Mouse (Mus musculus) intestine, embryonic 15.5 days (tissue): ENCODE measurements around the gene Nr4a1. TPM values are rescaled to one million over a fixed set of nuclear protein-coding genes. Genes with fewer than 3 reads are reported as not detected.
A peak's percentile ranks its signal among the peaks of the same experiment; 100 is the strongest.

ENCODE experiments used
- ATAC-seq: fragments of 200-750 bp; cut with Nextera tagmentation; 2 replicates; pipeline ENCODE4 v1.8.0; 2017; ENCODE audit warnings: moderate TSS enrichment, moderate library complexity
- H3K27ac ChIP-seq: fragments of 300-500 bp; sonication (generic); 2 replicates; pipeline ENCODE4 v1.5.1; 2015; ENCODE audit warnings: mild to moderate bottlenecking, inconsistent platforms
- H3K27me3 ChIP-seq: fragments of 300-500 bp; sonication (generic); replicated peaks from 2 replicates; pipeline ENCODE4 v1.6.1; 2015; ENCODE audit warnings: inconsistent platforms
- H3K36me3 ChIP-seq: fragments of 300-500 bp; sonication (generic); 2 replicates; pipeline ENCODE4 v1.6.1; 2015; ENCODE audit warnings: inconsistent platforms
- H3K4me1 ChIP-seq: fragments of 300-500 bp; sonication (generic); replicated peaks from 2 replicates; pipeline ENCODE4 v1.6.1; 2015; ENCODE audit warnings: inconsistent platforms
- H3K4me2 ChIP-seq: fragments of 300-500 bp; sonication (generic); replicated peaks from 2 replicates; pipeline ENCODE4 v1.6.1; 2015; ENCODE audit warnings: mild to moderate bottlenecking, inconsistent platforms
- H3K4me3 ChIP-seq: fragments of 300-500 bp; sonication (generic); replicated peaks from 2 replicates; pipeline ENCODE4 v1.5.1; 2015; ENCODE audit warnings: inconsistent platforms
- H3K9ac ChIP-seq: fragments of 300-500 bp; sonication (generic); 2 replicates; pipeline ENCODE4 v1.6.1; 2015; ENCODE audit warnings: inconsistent platforms
- H3K9me3 ChIP-seq: fragments of 300-500 bp; sonication (generic); 2 replicates; pipeline ENCODE4 v1.6.1; 2016; ENCODE audit warnings: inconsistent platforms
- WGBS: fragments of 180-500 bp; shearing (Covaris S2); methylation state at CpG from one replicate; pipeline ENCODE4 v1.1.7; 2015; 5-methylcytosine and 5-hydroxymethylcytosine counted together
- polyA plus RNA-seq: library from polyadenylated mRNA; unstranded; fragments of >200 nt; fragmentation: Nextera tagmentation; extraction: Ambion mirVana; gene quantifications from 2 replicates; pipeline ENCODE4 v1.2.1, GENCODE M21; 2015

Gene Nr4a1
- polyA plus RNA-seq, 1 experiment from 2014 or later = 7.9 TPM

- peak within 1 kb of the TSS; percentile 65 for H3K9ac ChIP-seq
- no peaks in the 10 kb centered on the region for H3K36me3 ChIP-seq
- peak within 1 kb of the TSS; percentile 93 for H3K4me2 ChIP-seq
- peak within 1 kb of the TSS; percentile 61 for H3K4me3 ChIP-seq
- H3K27ac ChIP-seq = peak within 1 kb of the TSS; percentile 56
- no peaks in the 10 kb centered on the region for H3K9me3 ChIP-seq
- WGBS = under 1% methylated on average over 72 of the region's 77 CpGs
- peak; percentile 90 for ATAC-seq
- no peaks in the 10 kb centered on the region for H3K27me3 ChIP-seq
- H3K4me1 ChIP-seq = peaks cover 56% of the 10 kb centered on the region
Observed at GRCm38 (mm10) chr15:101224006-101224906, 29.8 kb upstream of the Nr4a1 start, which contains the start of gene Grasp. Grasp (plus strand) TSS chr15:101224188.

- peak overlapping the region; percentile 93 for H3K4me2 ChIP-seq
- peaks cover 56% of the 10 kb centered on the region for H3K4me1 ChIP-seq
- H3K4me3 ChIP-seq = peak overlapping the region; percentile 61
- no peak for ATAC-seq
- 10% methylated on average over 14 of the region's 14 CpGs for WGBS
- no peaks in the 10 kb centered on the region for H3K27me3 ChIP-seq
- H3K36me3 ChIP-seq = 0 out of 2 replicates have a peak, but pooled peaks cover 4% of the 10 kb centered on the region
- peak overlapping the region; percentile 56 for H3K27ac ChIP-seq
- H3K9ac ChIP-seq = peak overlapping the region; percentile 65
- no peaks in the 10 kb centered on the region for H3K9me3 ChIP-seq
Observed at GRCm38 (mm10) chr15:101224977-101225376, 29.1 kb upstream of the Nr4a1 start.

GRCm38 (mm10) chr15:101227971-101228370 lies 26.1 kb upstream of the Nr4a1 start:
- Histone ChIP-seq H3K9me3 (no peaks in the 10 kb centered on the region), H3K36me3 (peaks cover 18% of the 10 kb centered on the region), H3K4me2 (peak overlapping the region; percentile 38; the same call in 1 of the 2 replicates), H3K4me3 (no peak overlapping the region), H3K4me1 (peaks cover 44% of the 10 kb centered on the region), H3K27me3 (no peaks in the 10 kb centered on the region), H3K27ac (peak overlapping the region; percentile 77), H3K9ac (peak overlapping the region; percentile 9; the same call in 1 of the 2 replicates)
- WGBS = 12% methylated on average over 7 of the region's 7 CpGs
- ATAC-seq = peak; percentile 48

- peaks cover 43% of the 10 kb centered on the region for H3K4me1 ChIP-seq
- 68% methylated on average over 21 of the region's 21 CpGs for WGBS
Observed at GRCm38 (mm10) chr15:101228866-101229590, 25.0 kb upstream of the Nr4a1 start.

GRCm38 (mm10) chr15:101230503-101230902 lies 23.6 kb upstream of the Nr4a1 start:
- 94% methylated on average over 19 of the region's 19 CpGs for WGBS
- H3K27ac ChIP-seq = no peak overlapping the region
- H3K27me3 ChIP-seq = no peaks in the 10 kb centered on the region
- H3K4me3 ChIP-seq = no peak overlapping the region
- H3K9me3 ChIP-seq = no peaks in the 10 kb centered on the region
- peaks cover 44% of the 10 kb centered on the region for H3K4me1 ChIP-seq
- H3K4me2 ChIP-seq = no peak overlapping the region
- ATAC-seq = no peak
- H3K9ac ChIP-seq = no peak overlapping the region
- H3K36me3 ChIP-seq = peaks cover 18% of the 10 kb centered on the region

More at GRCm38 (mm10) chr15:101228866-101229590, 25.0 kb upstream of the Nr4a1 start:
- Histone ChIP-seq H3K27ac (peak overlapping the region; percentile 77; the same call in 1 of the 2 replicates), H3K4me3 (no peak overlapping the region), H3K36me3 (peaks cover 18% of the 10 kb centered on the region), H3K27me3 (no peaks in the 10 kb centered on the region), H3K9me3 (no peaks in the 10 kb centered on the region), H3K4me2 (no peak overlapping the region), H3K9ac (no peak overlapping the region)
- ATAC-seq = no peak

- Histone ChIP-seq H3K27ac (no peak overlapping the region), H3K9ac (no peak overlapping the region)
- ATAC-seq = no peak
Observed at GRCm38 (mm10) chr15:101230995-101231647, 22.9 kb upstream of the Nr4a1 start.

GRCm38 (mm10) chr15:101231648-101232180 lies 22.4 kb upstream of the Nr4a1 start:
- H3K4me2 ChIP-seq = peak overlapping the region; percentile 21; the same call in 1 of the 2 replicates
- H3K27me3 ChIP-seq = no peaks in the 10 kb centered on the region
- no peak overlapping the region for H3K9ac ChIP-seq
- H3K4me3 ChIP-seq = no peak overlapping the region
- 55% methylated on average over 56 of the region's 56 CpGs for WGBS
- peaks cover 18% of the 10 kb centered on the region for H3K36me3 ChIP-seq
- ATAC-seq = no peak
- peaks cover 49% of the 10 kb centered on the region for H3K4me1 ChIP-seq
- H3K9me3 ChIP-seq = no peaks in the 10 kb centered on the region
- no peak overlapping the region for H3K27ac ChIP-seq

More at GRCm38 (mm10) chr15:101230995-101231647, 22.9 kb upstream of the Nr4a1 start:
- Histone ChIP-seq H3K4me3 (no peak overlapping the region), H3K4me2 (peak overlapping the region; percentile 21; the same call in 1 of the 2 replicates), H3K36me3 (peaks cover 18% of the 10 kb centered on the region), H3K27me3 (no peaks in the 10 kb centered on the region), H3K9me3 (no peaks in the 10 kb centered on the region), H3K4me1 (peaks cover 47% of the 10 kb centered on the region)
- 76% methylated on average over 23 of the region's 23 CpGs for WGBS

- H3K27me3 ChIP-seq = no peaks in the 10 kb centered on the region
- H3K4me2 ChIP-seq = no peak overlapping the region
- H3K9me3 ChIP-seq = no peaks in the 10 kb centered on the region
- no peak for ATAC-seq
- peak overlapping the region; percentile 9; the same call in 1 of the 2 replicates for H3K9ac ChIP-seq
- peak overlapping the region; percentile 88; the same call in 1 of the 2 replicates for H3K27ac ChIP-seq
- peaks cover 50% of the 10 kb centered on the region for H3K4me1 ChIP-seq
- WGBS = 58% methylated on average over 4 of the region's 4 CpGs
- peaks cover 18% of the 10 kb centered on the region for H3K36me3 ChIP-seq
- H3K4me3 ChIP-seq = no peak overlapping the region
Observed at GRCm38 (mm10) chr15:101232607-101233006, 21.5 kb upstream of the Nr4a1 start.

- WGBS = 82% methylated on average over 3 of the region's 3 CpGs
- peak overlapping the region; percentile 30 for H3K9ac ChIP-seq
- H3K27ac ChIP-seq = peak overlapping the region; percentile 88
Observed at GRCm38 (mm10) chr15:101233183-101233582, 20.9 kb upstream of the Nr4a1 start.

GRCm38 (mm10) chr15:101233641-101234275 lies 20.3 kb upstream of the Nr4a1 start:
- Histone ChIP-seq H3K27ac (peak overlapping the region; percentile 88), H3K9me3 (no peaks in the 10 kb centered on the region), H3K36me3 (peaks cover 18% of the 10 kb centered on the region), H3K4me1 (peaks cover 44% of the 10 kb centered on the region), H3K4me2 (peak overlapping the region; percentile 28; the same call in 1 of the 2 replicates), H3K27me3 (no peaks in the 10 kb centered on the region), H3K4me3 (no peak overlapping the region), H3K9ac (peak overlapping the region; percentile 30)
- WGBS = 27% methylated on average over 11 of the region's 11 CpGs
- ATAC-seq = peak; percentile 63

More at GRCm38 (mm10) chr15:101233183-101233582, 20.9 kb upstream of the Nr4a1 start:
- H3K9me3 ChIP-seq = no peaks in the 10 kb centered on the region
- no peak overlapping the region for H3K4me3 ChIP-seq
- H3K4me1 ChIP-seq = peaks cover 46% of the 10 kb centered on the region
- H3K27me3 ChIP-seq = no peaks in the 10 kb centered on the region
- peak overlapping the region; percentile 28; the same call in 1 of the 2 replicates for H3K4me2 ChIP-seq
- no peak for ATAC-seq
- peaks cover 18% of the 10 kb centered on the region for H3K36me3 ChIP-seq
